Mouse (Mus musculus) monocyte, adult 59 days (primary cell): ENCODE results near the gene Toe1. TPM values are rescaled to one million over a fixed set of nuclear protein-coding genes. Genes with fewer than 3 reads are reported as not detected.

Experiments
- total RNA-seq, 2 experiments: library from RNA; stranded (reverse); gene quantifications; one replicate each; pipeline ENCODE4 v1.2.4; 2023

Toe1 gene
- 10 to 100 TPM; 21.5 to 23.0 TPM for total RNA-seq

DNA sequence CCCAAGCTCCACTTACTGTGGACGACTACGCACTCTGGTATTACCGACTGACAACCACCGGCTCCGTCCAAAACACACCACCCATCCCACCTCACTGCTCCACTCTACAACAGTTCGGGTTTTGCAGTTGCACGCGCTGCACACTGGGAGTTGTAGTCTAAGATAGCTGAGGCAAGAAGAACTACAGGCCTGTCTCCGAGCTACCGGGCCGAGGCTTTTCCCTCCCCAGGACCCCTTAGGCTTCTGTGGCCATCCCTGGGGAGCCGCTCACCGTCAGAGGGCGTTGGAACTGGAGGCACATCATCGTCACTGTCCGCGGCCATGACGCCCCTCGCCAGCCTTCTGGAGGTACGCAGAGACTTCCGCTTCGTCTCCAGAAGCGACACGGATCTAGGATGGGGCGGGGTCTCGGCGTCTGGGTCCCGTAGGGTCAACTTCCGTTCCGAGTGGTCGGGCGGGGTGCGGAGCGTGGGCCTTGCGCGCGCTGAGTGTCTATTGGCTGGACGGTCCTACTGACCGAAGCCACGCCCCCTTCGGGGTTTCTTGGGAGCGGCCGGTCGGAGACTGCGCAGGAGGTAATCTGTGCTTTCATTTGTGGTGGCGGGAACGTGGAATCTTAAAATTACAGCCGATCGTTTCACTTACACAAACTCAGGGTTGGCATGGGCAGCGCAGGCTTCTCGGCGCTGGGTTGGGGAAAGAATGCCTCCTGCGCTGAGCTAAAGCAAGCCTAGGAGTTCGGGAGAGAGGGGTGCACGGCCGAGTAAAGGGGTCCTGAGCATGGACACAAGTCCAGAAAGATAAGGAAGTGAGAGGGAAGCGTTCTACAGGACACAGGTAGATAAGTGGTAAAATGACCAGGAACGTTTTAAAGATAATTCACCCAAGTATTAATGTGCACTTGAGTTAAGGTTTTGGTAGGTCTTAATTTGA lies at the start of gene Toe1, which contains the start of gene Mutyh:
Gene Toe1 (minus strand): TSS at position 444 of the 933 bp plus-strand sequence.
Gene Mutyh (plus strand): TSS at position 527 of the 933 bp plus-strand sequence.

GRCm38 (mm10) chr4:116821694-116822016 lies 14.2 kb upstream of the Toe1 start, which contains the start of gene Hpdl:
Hpdl (minus strand) TSS chr4:116821707.

Other genes with a start within 250 kb of the Toe1 start
- gene Gpbp1l1, start 250.0 kb downstream of the Toe1 start, total RNA-seq = 10 to 100 TPM; 77.5 to 82.1 TPM
- 1 to 10 TPM; 7.9 to 8.1 TPM for gene Ccdc17, start 211.0 kb downstream of the Toe1 start, total RNA-seq
- gene Nasp, start 179.7 kb downstream of the Toe1 start, total RNA-seq = 10 to 100 TPM; 26.8 to 31.5 TPM
- 100 to 1,000 TPM; 454 to 549 TPM for gene Akr1a1, start 156.0 kb downstream of the Toe1 start, total RNA-seq
- gene Prdx1, start 122.1 kb downstream of the Toe1 start, total RNA-seq = 100 to 1,000 TPM; 290 to 366 TPM
- 1 to 10 TPM; 2.5 to 4.1 TPM for gene Mmachc, start 99.2 kb downstream of the Toe1 start, total RNA-seq
- 10 to 100 TPM; 12.4 to 19.0 TPM for gene Ccdc163, start 99.1 kb downstream of the Toe1 start, total RNA-seq
- gene Tesk2, start 86.7 kb downstream of the Toe1 start, total RNA-seq = 10 to 100 TPM in 1 of 2 experiments, 1 to 10 TPM in 1; 9.7 to 11.5 TPM
- 1 to 10 TPM; 3.3 to 3.6 TPM for gene Mutyh, start 83 bp upstream of the Toe1 start, total RNA-seq
- not detected for gene Hpdl, start 14.1 kb upstream of the Toe1 start, total RNA-seq
- not detected for gene Zswim5, start 69.7 kb upstream of the Toe1 start, total RNA-seq
- gene Urod, start 186.8 kb upstream of the Toe1 start, total RNA-seq = 10 to 100 TPM; 34.6 to 42.8 TPM
- 10 to 100 TPM; 34.5 to 41.7 TPM for gene Hectd3, start 187.7 kb upstream of the Toe1 start, total RNA-seq
- 10 to 100 TPM; 10.2 to 18.6 TPM for gene Eif2b3, start 211.8 kb upstream of the Toe1 start, total RNA-seq